Mouse (Mus musculus) testis, adult 2 months (tissue): ENCODE measurements at regions not wholly inside any gene's neighbourhood (a gene's known extent, or its start where the extent isn't known, plus 50 kb on each side); places are given as distances from the start of the nearest gene placed in this dataset.

Source experiments
- CTCF ChIP-seq: fragments of 200-500 bp; IDR thresholded peaks from 2 replicates; pipeline ENCODE4 v1.5.1; 2012; ENCODE audit warnings: low read depth, mild to moderate bottlenecking, inconsistent platforms, low read length, moderate library complexity; ENCODE audit not compliant: control insufficient read depth, insufficient read depth, insufficient replicate concordance
- POLR2A ChIP-seq: fragments of 200-500 bp; IDR thresholded peaks from 2 replicates; pipeline ENCODE4 v1.6.1; 2012; ENCODE audit warnings: low read depth, mild to moderate bottlenecking, inconsistent platforms, low read length, moderate library complexity; ENCODE audit not compliant: control insufficient read depth

DNA sequence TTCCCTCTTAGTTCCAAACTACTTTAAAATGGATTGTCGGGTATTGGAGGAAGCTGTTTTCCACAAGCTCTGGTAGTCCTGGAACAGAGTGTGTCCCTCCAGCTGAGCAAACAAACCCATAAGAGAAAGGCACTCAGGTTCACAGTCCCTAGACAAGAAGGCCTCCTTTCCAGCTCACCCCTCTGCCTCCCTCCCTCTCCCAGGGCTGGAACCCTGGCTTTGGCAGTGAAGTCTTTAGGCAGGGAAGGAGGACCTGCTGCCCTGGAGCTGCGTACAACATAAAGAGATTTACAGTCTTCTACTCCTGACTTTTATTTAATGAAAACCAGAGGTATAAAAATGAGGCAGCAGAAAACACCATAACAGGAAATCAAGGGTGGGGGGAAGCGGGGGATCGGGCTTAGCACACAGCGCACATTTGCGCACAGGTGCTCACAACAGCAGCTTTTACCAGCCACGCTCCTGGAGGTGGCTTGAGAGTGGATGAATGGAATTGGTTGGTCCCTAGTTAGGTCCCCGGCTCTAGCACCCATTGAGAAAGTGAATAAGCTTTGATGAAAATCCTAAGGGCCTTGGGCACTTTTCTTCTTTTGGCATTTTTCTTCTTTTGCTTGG is 143.0 kb upstream of the Gmds start:
- TF ChIP-seq POLR2A (no peak), CTCF (no peak)
